Mouse (Mus musculus) effector memory CD4-positive, alpha-beta T cell, adult 5 months (primary cell): ENCODE measurements around the gene Ttc22. TPM values are rescaled to one million over a fixed set of nuclear protein-coding genes. Genes with fewer than 3 reads are reported as not detected.

Experiments used
- polyA plus RNA-seq: library from polyadenylated mRNA; unstranded; fragments of 100-300 nt; shearing (Covaris generic); gene quantifications from one replicate; pipeline ENCODE4 v1.2.1, GENCODE M21; 2017

The Ttc22 gene
- polyA plus RNA-seq, result not detected

GRCm38 (mm10) chr4:106622030-106622493, at the start of gene Ttc22:
Gene Ttc22, plus strand, starts transcription at chr4:106622432.

GRCm38 (mm10) chr4:106617056-106617455, 5.2 kb upstream of the Ttc22 start, which contains the start of gene Lexm:
Gene Lexm, minus strand, starts transcription at chr4:106617241.

GRCm38 (mm10) chr4:106650833-106651527, 28.7 kb downstream of the Ttc22 start, which contains the start of gene Pars2:
Gene Pars2, plus strand, starts transcription at chr4:106651069.

GRCm38 (mm10) chr4:106678442-106679118, 56.3 kb downstream of the Ttc22 start, which contains the start of gene Ttc4:
Gene Ttc4, minus strand, starts transcription at chr4:106678944.

Other genes with a start within 250 kb of the Ttc22 start
- gene Pcsk9, start 158.1 kb upstream of the Ttc22 start, polyA plus RNA-seq, result not detected
- not detected for gene Bsnd, start 130.1 kb upstream of the Ttc22 start, polyA plus RNA-seq
- 2.4 TPM for gene Dhcr24, start 61.4 kb upstream of the Ttc22 start, polyA plus RNA-seq
- not detected for gene Lexm, start 5.2 kb upstream of the Ttc22 start, polyA plus RNA-seq
- gene Pars2, start 28.6 kb downstream of the Ttc22 start, polyA plus RNA-seq, result 4.5 TPM
- 36.9 TPM for gene Ttc4, start 56.5 kb downstream of the Ttc22 start, polyA plus RNA-seq
- gene Mroh7, start 108.5 kb downstream of the Ttc22 start, polyA plus RNA-seq, result not detected
- not detected for gene Fam151a, start 111.5 kb downstream of the Ttc22 start, polyA plus RNA-seq
- gene Acot11, start 182.6 kb downstream of the Ttc22 start, polyA plus RNA-seq, result 8.8 TPM